Mouse (Mus musculus) heart, postnatal 0 days (tissue): ENCODE data around the gene Rdm1. TPM values are rescaled to one million over a fixed set of nuclear protein-coding genes. Genes with fewer than 3 reads are reported as not detected.
A peak's percentile ranks its signal among the peaks of the same experiment; 100 is the strongest.
"Not testable (repeated sequence)": the region's sequence is repeated elsewhere in the genome, so short reads cannot be mapped to it uniquely, and the experiment has no call there.

Source experiments
- ATAC-seq: fragments of 200-750 bp; cut with Nextera tagmentation; 2 replicates; pipeline ENCODE4 v1.8.0; 2017; ENCODE audit warnings: low read depth, moderate number of reproducible peaks, moderate library complexity; ENCODE audit not compliant: insufficient read depth
- DNase-seq: peaks from one replicate; pipeline ENCODE4 v3.0.0-alpha.2; 2016; ENCODE audit warnings: low spot score
- H3K27ac ChIP-seq: fragments of 300-500 bp; sonication (generic); 2 replicates; pipeline ENCODE4 v1.5.1; 2014; ENCODE audit warnings: low read depth, mild to moderate bottlenecking
- H3K27me3 ChIP-seq: fragments of 300-500 bp; sonication (generic); 2 replicates; pipeline ENCODE4 v1.6.1; 2014; ENCODE audit warnings: low read length, mixed read lengths; ENCODE audit not compliant: control insufficient read depth, insufficient read depth
- H3K36me3 ChIP-seq: fragments of 300-500 bp; sonication (generic); replicated peaks from 2 replicates; pipeline ENCODE4 v1.6.1; 2014; ENCODE audit warnings: low read length, mixed read lengths; ENCODE audit not compliant: control insufficient read depth, insufficient read depth
- H3K4me1 ChIP-seq: fragments of 300-500 bp; sonication (generic); 2 replicates; pipeline ENCODE4 v1.6.1; 2014; ENCODE audit warnings: antibody characterized with exemption; ENCODE audit not compliant: control insufficient read depth, insufficient read depth
- H3K4me2 ChIP-seq: fragments of 300-500 bp; sonication (generic); 2 replicates; pipeline ENCODE4 v1.6.1; 2014; ENCODE audit warnings: low read depth, mild to moderate bottlenecking, low read length, moderate library complexity
- H3K4me3 ChIP-seq: fragments of 300-500 bp; sonication (generic); 2 replicates; pipeline ENCODE4 v1.5.1; 2014; ENCODE audit warnings: low read depth, low read length
- H3K9ac ChIP-seq: fragments of 300-500 bp; sonication (generic); replicated peaks from 2 replicates; pipeline ENCODE4 v1.6.1; 2014; ENCODE audit warnings: low read depth, low read length, mixed read lengths
- H3K9me3 ChIP-seq: fragments of 300-500 bp; sonication (generic); replicated peaks from 2 replicates; pipeline ENCODE4 v1.6.1; 2016; ENCODE audit warnings: low read length; ENCODE audit not compliant: control insufficient read depth
- CTCF ChIP-seq: IDR thresholded peaks from 2 replicates; pipeline ENCODE4 v1.5.1; 2016; ENCODE audit warnings: antibody characterized with exemption, control low read depth, low read depth
- EP300 ChIP-seq: IDR thresholded peaks from 2 replicates; pipeline ENCODE4 v1.6.1; 2016; ENCODE audit warnings: antibody characterized with exemption, low read depth
- WGBS: fragments of 180-500 bp; shearing (Covaris S2); extraction: QIAGEN DNeasy Blood & Tissue Kit; methylation state at CpG from one replicate; pipeline ENCODE4 v1.1.7; 2014; 5-methylcytosine and 5-hydroxymethylcytosine counted together
- polyA plus RNA-seq: library from polyadenylated mRNA; unstranded; fragments of >200 nt; fragmentation: Nextera tagmentation; extraction: Ambion mirVana; gene quantifications from 2 replicates; pipeline ENCODE4 v1.2.1, GENCODE M21; 2015
- total RNA-seq: library from RNA; depleted of rRNA; stranded (reverse); fragments of >200 nt; gene quantifications from 2 replicates; pipeline ENCODE4 v1.2.3, GENCODE M21; 2014; ENCODE audit warnings: low replicate concordance

Gene Rdm1
- total and polyA plus RNA-seq, 2 experiments from 2014 or later, result 38.1 to 44.5 TPM

- Histone ChIP-seq H3K4me1 (no peaks in the 10 kb centered on the region), H3K9ac (no peak overlapping the region), H3K36me3 (no peaks in the 10 kb centered on the region), H3K9me3 (no peaks in the 10 kb centered on the region), H3K4me3 (no peak overlapping the region), H3K4me2 (no peak overlapping the region), H3K27ac (no peak overlapping the region), H3K27me3 (no peaks in the 10 kb centered on the region)
- 57% methylated on average over 3 of the region's 3 CpGs for WGBS
- DNase-seq (no peak), ATAC-seq (no peak)
- no peak for TF ChIP-seq CTCF
- TF ChIP-seq EP300, result no peak
Measured at GRCm38 (mm10) chr11:101644591-101644990, 17.6 kb downstream of the Rdm1 start.

- H3K9me3 ChIP-seq, H3K4me3 ChIP-seq, H3K36me3 ChIP-seq, H3K4me2 ChIP-seq, H3K4me1 ChIP-seq, H3K9ac ChIP-seq, H3K27me3 ChIP-seq, ATAC-seq, DNase-seq: not testable (repeated sequence)
- H3K27ac ChIP-seq, result peak overlapping the region; percentile 26; the same call in 1 of the 2 replicates
- WGBS, result under 1% methylated on average over 4 of the region's 4 CpGs
Measured at GRCm38 (mm10) chr11:101645043-101645410, 18.0 kb downstream of the Rdm1 start.

GRCm38 (mm10) chr11:101645411-101646282 lies 18.7 kb downstream of the Rdm1 start:
- H3K36me3 ChIP-seq, H3K27me3 ChIP-seq, H3K9me3 ChIP-seq, H3K4me1 ChIP-seq: not testable (repeated sequence)
- peak overlapping the region; percentile 35 for H3K4me3 ChIP-seq
- under 1% methylated on average over 43 of the region's 56 CpGs for whole genome bisulfite sequencing
- TF ChIP-seq EP300, result peak; percentile 64; the same call in 1 of the 2 replicates
- H3K27ac ChIP-seq, result peak overlapping the region; percentile 95
- ATAC-seq (peak; percentile 70), DNase-seq (peak; percentile 52)
- H3K4me2 ChIP-seq, result peak overlapping the region; percentile 51
- H3K9ac ChIP-seq, result peak overlapping the region; percentile 63; the same call in 1 of the 2 replicates

GRCm38 (mm10) chr11:101646283-101646794 lies 19.3 kb downstream of the Rdm1 start:
- 11% methylated on average over 15 of the region's 16 CpGs for WGBS
- peak overlapping the region; percentile 95 for H3K27ac ChIP-seq
- peak; percentile 7; the same call in 1 of the 2 replicates for ATAC-seq

GRCm38 (mm10) chr11:101647093-101647492 lies 20.1 kb downstream of the Rdm1 start:
- H3K9me3 ChIP-seq, H3K4me2 ChIP-seq, H3K27ac ChIP-seq, H3K27me3 ChIP-seq, H3K9ac ChIP-seq, H3K4me3 ChIP-seq, H3K4me1 ChIP-seq, H3K36me3 ChIP-seq, ATAC-seq, DNase-seq: not testable (repeated sequence)
- WGBS, result 92% methylated on average over 10 of the region's 10 CpGs

More at GRCm38 (mm10) chr11:101646283-101646794, 19.3 kb downstream of the Rdm1 start:
- not testable (repeated sequence) for DNase-seq, H3K27me3 ChIP-seq, H3K4me1 ChIP-seq, H3K36me3 ChIP-seq, H3K9me3 ChIP-seq
- H3K4me2 ChIP-seq, result peak overlapping the region; percentile 51
- H3K4me3 ChIP-seq, result peak overlapping the region; percentile 35
- H3K9ac ChIP-seq, result peak overlapping the region; percentile 63; the same call in 1 of the 2 replicates

GRCm38 (mm10) chr11:101656356-101656755 lies 29.4 kb downstream of the Rdm1 start:
- Histone ChIP-seq H3K27me3 (no peaks in the 10 kb centered on the region), H3K27ac (no peak overlapping the region), H3K9ac (no peak overlapping the region), H3K4me1 (peaks cover 4% of the 10 kb centered on the region; the same call in 1 of the 2 replicates), H3K9me3 (no peaks in the 10 kb centered on the region), H3K36me3 (no peaks in the 10 kb centered on the region), H3K4me2 (no peak overlapping the region), H3K4me3 (no peak overlapping the region)
- no peak for DNase-seq
- ATAC-seq, result no peak
- no peak for TF ChIP-seq EP300
- no peak for TF ChIP-seq CTCF
- WGBS, result 85% methylated on average over 4 of the region's 4 CpGs
